Mouse (Mus musculus) urinary bladder, postnatal 25 days (tissue): ENCODE data around the gene Lrrc25.

ENCODE experiments used
- DNase-seq: peaks from one replicate; pipeline ENCODE4 v3.0.0; 2022; ENCODE audit warnings: low spot score

Lrrc25 gene

GRCm38 (mm10) chr8:70616645-70617044 is 690 bp downstream of the Lrrc25 start:
- DNase-seq, result no peak

GRCm38 (mm10) chr8:70617985-70618384 is 2.0 kb downstream of the Lrrc25 start:
- DNase-seq, result no peak

- DNase-seq, result no peak
Measured at GRCm38 (mm10) chr8:70618888-70619334, 3.0 kb downstream of the Lrrc25 start.

- no peak for DNase-seq
Measured at GRCm38 (mm10) chr8:70622220-70622619, 6.3 kb downstream of the Lrrc25 start.

GRCm38 (mm10) chr8:70625104-70625503 is 9.1 kb downstream of the Lrrc25 start:
- peak; percentile 64 for DNase-seq

- DNase-seq, result no peak
Measured at GRCm38 (mm10) chr8:70627041-70627440, 11.1 kb downstream of the Lrrc25 start.

- no peak for DNase-seq
Measured at GRCm38 (mm10) chr8:70628986-70629490, 13.1 kb downstream of the Lrrc25 start.

- peak; percentile 85 for DNase-seq
Measured at GRCm38 (mm10) chr8:70629574-70630531, 13.9 kb downstream of the Lrrc25 start.

GRCm38 (mm10) chr8:70630532-70631381 is 14.8 kb downstream of the Lrrc25 start:
- peak; percentile 46 for DNase-seq

- DNase-seq, result no peak
Measured at GRCm38 (mm10) chr8:70631436-70631835, 15.5 kb downstream of the Lrrc25 start.

- DNase-seq, result no peak
Measured at GRCm38 (mm10) chr8:70632346-70632892, 16.5 kb downstream of the Lrrc25 start, which contains the start of gene Gdf15. Gene Gdf15 (minus strand): TSS chr8:70632456.

GRCm38 (mm10) chr8:70634066-70634465 is 18.1 kb downstream of the Lrrc25 start:
- DNase-seq, result peak; percentile 53

GRCm38 (mm10) chr8:70635527-70635926 is 19.6 kb downstream of the Lrrc25 start:
- DNase-seq, result no peak

GRCm38 (mm10) chr8:70636838-70637237 is 20.9 kb downstream of the Lrrc25 start:
- DNase-seq, result no peak

GRCm38 (mm10) chr8:70638752-70639151 is 22.8 kb downstream of the Lrrc25 start:
- DNase-seq, result no peak

GRCm38 (mm10) chr8:70643019-70643418 is 27.1 kb downstream of the Lrrc25 start:
- no peak for DNase-seq

- DNase-seq, result no peak
Measured at GRCm38 (mm10) chr8:70644065-70644464, 28.1 kb downstream of the Lrrc25 start.

GRCm38 (mm10) chr8:70645501-70646224 is 29.7 kb downstream of the Lrrc25 start:
- no peak for DNase-seq

- DNase-seq, result no peak
Measured at GRCm38 (mm10) chr8:70646369-70646768, 30.4 kb downstream of the Lrrc25 start.

- no peak for DNase-seq
Measured at GRCm38 (mm10) chr8:70646775-70647174, 30.8 kb downstream of the Lrrc25 start.
